Mouse (Mus musculus): Measurements from ENCODE around the gene Ptprd. TPM values are rescaled to one million over a fixed set of nuclear protein-coding genes. Genes with fewer than 3 reads are reported as not detected.

Gene Ptprd
- total RNA-seq, 4 experiments from 2014 or later = 5.5 to 10.7 (median 7.3) TPM

- no peak for DNase-seq (ENCODE audit: low spot score)
Observed at GRCm38 (mm10) chr4:77558404-77559202, 653.2 kb downstream of the Ptprd start.

- no peak for DNase-seq (ENCODE audit: low spot score)
Observed at GRCm38 (mm10) chr4:77555841-77556240, 655.9 kb downstream of the Ptprd start.

GRCm38 (mm10) chr4:77537843-77538242, 673.9 kb downstream of the Ptprd start:
- DNase-seq (ENCODE audit: low spot score) = no peak

GRCm38 (mm10) chr4:77537336-77537735, 674.4 kb downstream of the Ptprd start:
- DNase-seq (ENCODE audit: low spot score) = no peak

GRCm38 (mm10) chr4:77535601-77536000, 676.2 kb downstream of the Ptprd start:
- DNase-seq (ENCODE audit: low spot score) = no peak

- DNase-seq (ENCODE audit: low spot score) = no peak
Observed at GRCm38 (mm10) chr4:77534553-77534952, 677.2 kb downstream of the Ptprd start.

- no peak for DNase-seq (ENCODE audit: low spot score)
Observed at GRCm38 (mm10) chr4:77519166-77519565, 692.6 kb downstream of the Ptprd start.

- no peak for DNase-seq (ENCODE audit: low spot score)
Observed at GRCm38 (mm10) chr4:77513914-77514628, 697.7 kb downstream of the Ptprd start.

GRCm38 (mm10) chr4:77513041-77513440, 698.7 kb downstream of the Ptprd start:
- DNase-seq (ENCODE audit: low spot score) = no peak

- no peak for DNase-seq (ENCODE audit: low spot score)
Observed at GRCm38 (mm10) chr4:77454049-77454448, 757.7 kb downstream of the Ptprd start.

- no peak for DNase-seq (ENCODE audit: low spot score)
Observed at GRCm38 (mm10) chr4:77399146-77399545, 812.6 kb downstream of the Ptprd start.

GRCm38 (mm10) chr4:77361728-77362127, 850.0 kb downstream of the Ptprd start:
- DNase-seq (ENCODE audit: low spot score) = no peak

GRCm38 (mm10) chr4:77327198-77327597, 884.6 kb downstream of the Ptprd start:
- no peak for DNase-seq (ENCODE audit: low spot score)

- no peak for DNase-seq (ENCODE audit: low spot score)
Observed at GRCm38 (mm10) chr4:77317060-77317680, 894.6 kb downstream of the Ptprd start.

- DNase-seq (ENCODE audit: low spot score) = no peak
Observed at GRCm38 (mm10) chr4:77316644-77317043, 895.1 kb downstream of the Ptprd start.

GRCm38 (mm10) chr4:77310127-77310788, 901.5 kb downstream of the Ptprd start:
- no peak for DNase-seq (ENCODE audit: low spot score)

- no peak for DNase-seq (ENCODE audit: low spot score)
Observed at GRCm38 (mm10) chr4:77283423-77283822, 928.3 kb downstream of the Ptprd start.

- DNase-seq (ENCODE audit: low spot score) = no peak
Observed at GRCm38 (mm10) chr4:77277913-77278312, 933.8 kb downstream of the Ptprd start.

GRCm38 (mm10) chr4:77259972-77260290, 951.8 kb downstream of the Ptprd start:
- no peak for DNase-seq (ENCODE audit: low spot score)

- no peak for DNase-seq (ENCODE audit: low spot score)
Observed at GRCm38 (mm10) chr4:77259250-77259971, 952.4 kb downstream of the Ptprd start.

GRCm38 (mm10) chr4:77251188-77251587, 960.6 kb downstream of the Ptprd start:
- no peak for DNase-seq (ENCODE audit: low spot score)
